Mouse (Mus musculus) T-helper 2 cell (primary cell): ENCODE results near the gene Kdr.

Experiments used
- in situ Hi-C: fragments of 300-600 bp; cut with MboI, MseI; formaldehyde crosslinking; loops from one replicate; pipeline ENCODE4 v1.15.1; 2025; ENCODE audit warnings: high pct_unique_total_duplicates

The Kdr gene

GRCm38 (mm10) chr5:75978374-75979100 lies at the start of gene Kdr:
Gene Kdr (minus strand): TSS chr5:75978458.
- in situ Hi-C loops = no loop called here

- in situ Hi-C loops = no loop called here
These were observed 48.5 kb upstream of the Kdr start for GRCm38 (mm10) chr5:76026805-76027204.

GRCm38 (mm10) chr5:76025996-76026665 lies 47.9 kb upstream of the Kdr start:
- in situ Hi-C loops = no loop called here

- in situ Hi-C loops = no loop called here
These were observed 44.9 kb upstream of the Kdr start for GRCm38 (mm10) chr5:76023011-76023773.

- in situ Hi-C loops = no loop called here
These were observed 44.2 kb upstream of the Kdr start for GRCm38 (mm10) chr5:76022436-76022835.

- in situ Hi-C loops = no loop called here
These were observed 40.1 kb upstream of the Kdr start for GRCm38 (mm10) chr5:76018321-76018720.

- in situ Hi-C loops = no loop called here
These were observed 37.8 kb upstream of the Kdr start for GRCm38 (mm10) chr5:76016086-76016485.

- in situ Hi-C loops = no loop called here
These were observed 35.7 kb upstream of the Kdr start for GRCm38 (mm10) chr5:76013881-76014431.

GRCm38 (mm10) chr5:76006403-76006802 lies 28.1 kb upstream of the Kdr start:
- in situ Hi-C loops = no loop called here

- in situ Hi-C loops = no loop called here
These were observed 12.0 kb upstream of the Kdr start for GRCm38 (mm10) chr5:75990212-75990611.

GRCm38 (mm10) chr5:75987530-75987929 lies 9.3 kb upstream of the Kdr start:
- in situ Hi-C loops = no loop called here

GRCm38 (mm10) chr5:75980521-75981311 lies 2.5 kb upstream of the Kdr start:
- in situ Hi-C loops = no loop called here

GRCm38 (mm10) chr5:75979108-75979507 lies 850 bp upstream of the Kdr start:
- in situ Hi-C loops = no loop called here

- in situ Hi-C loops = no loop called here
These were observed 551 bp downstream of the Kdr start for GRCm38 (mm10) chr5:75977441-75978373.

- in situ Hi-C loops = no loop called here
These were observed 1.6 kb downstream of the Kdr start for GRCm38 (mm10) chr5:75976696-75977095.

- in situ Hi-C loops = no loop called here
These were observed 2.9 kb downstream of the Kdr start for GRCm38 (mm10) chr5:75975398-75975797.

- in situ Hi-C loops = no loop called here
These were observed 3.6 kb downstream of the Kdr start for GRCm38 (mm10) chr5:75974543-75975130.

GRCm38 (mm10) chr5:75969887-75970286 lies 8.4 kb downstream of the Kdr start:
- in situ Hi-C loops = no loop called here

GRCm38 (mm10) chr5:75962558-75962957 lies 15.7 kb downstream of the Kdr start:
- in situ Hi-C loops = no loop called here
